In genomic region chr4:133498160-133498724, GRCm38 (mm10) we compare ENCODE assay signal across 8 mouse cellular contexts. TPM values are rescaled to one million over a fixed set of nuclear protein-coding genes. Genes with fewer than 3 reads are reported as not detected.
DNase-seq lines count a peak whose midpoint lies in the region; ATAC-seq lines count a peak whose summit lies in the region.

Trnp1 (minus strand) TSS chr4:133498550.

- H3K9me3 ChIP-seq in forebrain, embryonic 15.5 days, result no peaks in the 10 kb centered on the region
- H3K9me3 ChIP-seq in neural tube, embryonic 13.5 days, result no peaks in the 10 kb centered on the region

- peak within 1 kb of the TSS; percentile 99 for H3K4me2 ChIP-seq in forebrain, embryonic 15.5 days (replicated peaks)
- H3K4me2 ChIP-seq in neural tube, embryonic 13.5 days, result peak within 1 kb of the TSS; percentile 98

- peaks cover 56% of the 10 kb centered on the region for H3K27me3 ChIP-seq in forebrain, embryonic 15.5 days
- peaks cover 94% of the 10 kb centered on the region for H3K27me3 ChIP-seq in neural tube, embryonic 13.5 days

- peak; percentile 89 for ATAC-seq in forebrain, embryonic 15.5 days (replicated peaks)
- peak; percentile 93 for ATAC-seq in neural tube, embryonic 13.5 days (ENCODE audit: low read depth)

- 0 out of 2 replicates have a peak within 1 kb of the TSS, but pooled peaks have one; percentile 21 for H3K27ac ChIP-seq in forebrain, embryonic 15.5 days (replicated peaks)
- no peak within 1 kb of the TSS for H3K27ac ChIP-seq in neural tube, embryonic 13.5 days (replicated peaks)

- H3K4me1 ChIP-seq in forebrain, embryonic 15.5 days, result peaks cover 33% of the 10 kb centered on the region
- H3K4me1 ChIP-seq in neural tube, embryonic 13.5 days (replicated peaks), result peaks cover 32% of the 10 kb centered on the region

- no peaks in the 10 kb centered on the region for H3K36me3 ChIP-seq in forebrain, embryonic 15.5 days
- H3K36me3 ChIP-seq in neural tube, embryonic 13.5 days, result no peaks in the 10 kb centered on the region

- peak within 1 kb of the TSS; percentile 77 for H3K4me3 ChIP-seq in forebrain, embryonic 15.5 days
- peak within 1 kb of the TSS; percentile 63 for H3K4me3 ChIP-seq in neural tube, embryonic 13.5 days

- WGBS in forebrain, embryonic 15.5 days, result under 1% methylated on average over 49 of the region's 53 CpGs
- under 1% methylated on average over 52 of the region's 53 CpGs for WGBS in neural tube, embryonic 13.5 days

- peak within 1 kb of the TSS; percentile 71 for H3K9ac ChIP-seq in forebrain, embryonic 15.5 days (replicated peaks)
- H3K9ac ChIP-seq in neural tube, embryonic 13.5 days, result peak within 1 kb of the TSS; percentile 78

- peak; percentile 88 for DNase-seq in ES-CJ7 (ENCODE audit: low read depth, low spot score)
- peak; percentile 89 for DNase-seq in cerebellum, adult 11 months
- peak; percentile 73 for DNase-seq in heart, postnatal 4 days
- peak; percentile 86 to 87 for DNase-seq in layer of hippocampus, adult 8-10 months (ENCODE audit: low spot score in 2 of 2)
- DNase-seq in lung, adult 18-20 months, result peak; percentile 79 to 83
- peak; percentile 61 for DNase-seq in thymus, postnatal 25 days

RNA-seq across cellular contexts. Expression of gene Trnp1, which starts in this region (rescaled TPM):
- 7.9 and 9.0 TPM in 2 replicates for polyA plus RNA-seq in forebrain, embryonic 15.5 days (2015; fragmentation: Nextera tagmentation; extraction: Ambion mirVana)
- total RNA-seq in heart, postnatal 4 days (2021), result 1 to 10 TPM; 1.4 to 2.4 TPM
- 100 to 1,000 TPM; 159 to 177 (median 165) TPM for total RNA-seq in layer of hippocampus, adult 8-10 months (2022)
- 5.0 and 6.7 TPM in 2 replicates for polyA plus RNA-seq in neural tube, embryonic 13.5 days (2015; fragmentation: Nextera tagmentation; extraction: Ambion mirVana)

Comparison
In these comparisons a context has a peak if more than half of its experiments do, and no peak if none do; other contexts are left out.
1. RNA of gene Trnp1 (total RNA-seq): 159 to 177 TPM in layer of hippocampus, adult 8-10 months; 1.4 to 2.4 TPM in heart, postnatal 4 days; every median in the first group is over 10 times any median in the second.
2. Peak in every context shown above with its lines, with median percentiles within 50 percentile points of each other: DNase-seq.